Mouse (Mus musculus): ENCODE measurements at regions not wholly inside any gene's neighbourhood (a gene's known extent, or its start where the extent isn't known, plus 50 kb on each side); places are given as distances from the start of the nearest gene placed in this dataset.

DNA sequence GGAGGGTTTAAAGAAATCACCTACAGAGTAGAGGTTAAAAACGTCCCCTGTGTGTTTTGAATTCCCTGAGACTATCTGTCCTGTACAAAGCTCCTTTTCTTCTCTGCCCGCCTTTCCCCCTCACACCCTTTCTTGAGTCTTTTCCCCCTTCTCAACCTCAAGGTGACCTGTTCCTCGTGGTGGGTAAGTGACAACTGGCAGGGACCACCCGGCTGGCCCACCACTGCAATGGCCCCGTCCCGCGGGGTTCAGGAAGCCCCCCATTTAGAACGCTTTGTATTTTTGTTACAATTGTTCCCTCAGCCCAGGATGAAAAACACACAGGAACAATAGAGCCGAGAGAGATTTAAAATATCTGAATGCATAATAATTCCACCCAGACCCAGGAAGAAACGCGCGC lies 272.9 kb upstream of the Sox2 start:
- no peak for DNase-seq

DNA sequence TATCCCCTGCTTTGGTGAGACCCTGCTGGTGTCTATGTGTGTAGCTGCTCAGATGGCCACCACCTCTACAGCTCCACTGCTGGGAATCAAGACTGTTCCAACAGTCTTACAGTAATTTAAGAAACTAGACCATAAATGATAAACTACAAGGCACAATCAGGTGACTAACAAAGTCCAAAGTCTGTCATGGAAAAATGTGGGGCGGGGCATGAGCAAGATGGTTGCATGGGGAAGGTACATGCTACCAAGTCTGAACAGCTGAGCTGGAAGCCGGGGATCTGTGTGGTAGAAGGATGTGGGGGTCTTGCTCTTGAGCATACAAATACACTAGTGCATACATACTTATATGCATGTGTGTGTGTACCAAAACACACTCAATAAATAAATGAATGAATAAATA lies 278.8 kb upstream of the Sox2 start:
- DNase-seq = no peak

DNA sequence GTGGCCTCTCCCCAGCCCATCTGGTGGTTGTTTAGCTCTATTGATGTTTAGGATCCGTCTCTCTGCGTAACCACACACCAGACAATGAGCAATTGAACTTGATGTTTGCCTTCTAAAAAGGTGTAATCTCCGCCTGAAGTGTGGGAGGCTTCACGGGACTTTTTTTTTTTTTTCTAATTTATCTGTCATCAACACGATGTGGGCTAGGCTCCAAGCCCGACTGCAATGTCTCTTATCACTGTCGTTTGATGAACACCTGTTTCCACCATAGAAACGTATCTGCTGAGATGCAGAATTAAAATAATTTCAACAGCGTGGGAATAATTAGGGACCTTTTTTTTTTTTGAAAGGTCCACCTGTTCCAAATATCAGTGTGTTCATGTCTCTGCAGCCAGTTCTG lies 257.0 kb upstream of the Dnajc19 start:
- no peak for DNase-seq

DNA sequence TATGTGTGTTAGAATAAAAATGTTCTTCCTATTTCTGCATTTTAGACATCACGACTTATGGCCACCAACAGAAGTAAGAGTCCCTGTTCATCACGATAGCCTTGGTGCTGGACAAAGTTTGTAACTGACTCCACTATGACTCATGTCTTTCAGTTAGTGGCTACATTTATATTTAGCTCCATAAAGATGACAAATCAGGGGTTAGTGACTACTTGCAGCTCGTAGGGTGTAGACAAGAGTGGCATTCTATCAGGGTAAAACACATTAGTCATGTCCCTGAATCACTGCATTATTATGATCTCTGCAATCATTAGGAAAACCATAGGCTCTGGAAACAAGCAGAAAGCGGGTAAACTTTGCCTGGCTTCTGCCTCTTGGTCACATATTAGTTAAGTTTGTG lies 252.4 kb upstream of the Dnajc19 start:
- no peak for DNase-seq

DNA sequence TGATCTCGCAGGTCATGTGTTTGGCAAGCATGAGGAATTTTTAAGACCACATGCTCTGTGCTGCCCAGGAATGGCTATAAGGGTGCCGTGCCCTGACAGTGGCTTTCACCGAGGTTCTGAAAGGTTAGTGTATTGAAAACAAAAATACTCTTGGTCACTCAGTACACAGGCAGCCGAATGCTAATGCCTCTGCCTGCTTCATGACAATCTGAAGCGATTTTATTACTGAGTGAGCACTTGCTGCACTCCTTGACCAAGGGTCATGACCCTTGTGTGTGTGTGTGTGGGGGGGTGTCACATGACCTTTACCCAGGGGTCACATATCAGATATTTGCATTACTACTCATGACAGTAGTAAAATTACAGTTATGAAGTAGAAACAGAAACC lies 250.8 kb upstream of the Dnajc19 start:
- no peak for DNase-seq

DNA sequence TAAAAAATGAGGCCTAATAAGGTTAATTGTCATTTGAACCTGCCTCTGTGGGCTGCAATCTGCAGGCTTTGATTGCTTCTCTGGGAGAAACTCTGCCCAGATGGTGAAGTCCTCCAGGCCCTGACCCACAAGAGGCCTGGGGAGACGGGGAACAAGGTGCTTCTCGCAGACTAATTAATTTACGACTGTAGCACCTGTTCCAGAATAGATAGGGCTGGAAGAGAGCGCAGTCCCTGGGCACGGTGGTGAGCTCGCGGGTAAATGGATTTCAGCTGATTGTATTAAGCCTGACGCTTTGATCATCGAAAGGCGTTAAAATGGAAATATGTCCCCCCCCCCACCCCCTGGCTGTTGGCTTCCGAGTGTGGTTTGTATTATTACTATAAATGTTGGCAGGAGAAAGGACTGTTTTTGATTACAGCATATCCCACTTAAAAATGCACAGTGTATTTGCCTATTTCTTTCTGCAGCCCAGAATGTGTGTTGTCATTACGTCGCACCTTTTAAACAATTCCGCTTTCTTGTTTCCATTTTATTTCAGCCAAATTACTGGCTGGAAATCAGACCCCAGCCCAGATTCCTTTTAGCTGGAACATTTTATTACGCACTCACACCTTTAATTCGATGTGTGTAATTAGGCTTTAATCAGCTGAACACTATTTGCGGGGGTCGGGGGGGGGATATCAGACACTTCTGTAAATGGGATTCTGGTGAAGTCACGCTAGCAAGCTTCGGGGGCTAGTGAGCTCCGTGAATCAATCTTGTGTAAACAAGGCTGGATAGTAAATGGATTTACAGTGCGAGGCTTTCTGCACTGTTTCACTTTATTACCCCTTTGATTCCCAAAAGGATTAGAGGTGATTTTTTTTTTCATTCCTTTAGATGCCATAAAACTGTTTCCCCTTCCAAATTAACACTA lies 250.1 kb upstream of the Dnajc19 start:
- no peak for DNase-seq

DNA sequence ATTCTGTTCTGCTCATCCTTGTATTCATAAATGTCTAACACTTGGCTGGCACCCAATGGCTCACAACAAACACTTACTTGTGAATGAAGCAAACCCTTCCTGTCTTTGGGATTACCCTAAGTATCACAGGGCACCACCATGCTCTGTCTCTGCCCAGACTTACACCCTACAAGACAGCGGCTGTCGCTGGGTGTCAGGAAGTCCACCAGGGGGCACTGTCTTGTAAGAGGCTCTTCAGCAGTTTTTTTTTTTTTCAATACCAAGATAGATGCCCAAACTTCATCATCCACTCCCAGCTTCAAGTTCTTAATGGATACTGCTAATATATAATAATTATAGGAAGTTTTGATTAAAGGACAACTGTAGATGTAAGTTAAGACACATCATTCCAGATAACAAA lies 247.7 kb upstream of the Dnajc19 start:
- peak; percentile 63 for DNase-seq

DNA sequence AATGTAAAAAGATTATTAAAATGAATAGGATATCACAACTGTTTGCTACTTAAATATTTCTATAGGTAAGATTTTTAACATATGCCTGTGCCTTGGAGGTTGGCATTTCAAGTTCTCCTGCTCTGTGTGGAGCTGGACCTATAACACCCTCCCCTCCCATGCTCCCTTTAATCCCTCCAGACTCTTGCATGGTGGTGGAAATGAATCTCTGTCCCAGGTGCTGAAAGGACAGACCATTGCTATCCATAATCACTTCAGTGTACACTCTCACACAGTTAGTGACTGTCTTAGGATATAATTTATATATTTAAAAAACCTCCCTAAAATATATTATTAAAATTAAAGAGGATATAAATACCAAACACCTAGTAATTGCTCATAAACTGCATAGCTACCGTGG lies 244.5 kb upstream of the Dnajc19 start:
- no peak for DNase-seq

DNA sequence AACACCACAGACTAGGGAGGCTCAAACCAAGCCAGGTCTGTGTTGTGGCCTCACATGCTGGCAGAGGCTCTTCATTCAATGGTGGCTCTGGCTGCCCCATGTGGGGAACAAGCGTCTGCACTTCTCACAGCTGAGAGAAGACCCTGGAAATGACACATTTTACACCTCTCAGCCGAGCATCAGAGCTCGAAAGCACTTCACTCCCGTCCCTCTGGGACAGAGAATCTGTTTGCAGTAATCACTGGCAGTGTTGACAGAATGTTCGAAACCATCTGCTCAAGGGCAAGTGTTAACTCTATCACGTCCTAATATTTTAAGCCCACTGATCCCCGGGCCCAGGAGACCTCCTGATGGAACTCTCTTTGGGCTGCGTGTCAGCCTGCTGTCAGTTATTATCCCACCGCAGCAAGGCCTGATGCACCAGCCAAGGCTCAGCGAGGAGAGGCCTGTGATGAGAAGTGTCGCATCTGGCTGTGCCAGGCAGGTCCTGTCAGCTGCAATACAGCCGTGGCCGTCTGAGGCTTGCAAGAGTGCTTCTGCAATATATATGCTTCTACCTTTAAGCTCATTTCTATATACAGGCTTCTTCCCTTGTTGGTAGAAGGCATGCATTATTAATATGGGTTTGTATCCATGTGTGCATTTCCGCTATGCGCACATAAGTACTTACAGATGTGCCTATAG lies 241.5 kb upstream of the Dnajc19 start:
- no peak for DNase-seq

DNA sequence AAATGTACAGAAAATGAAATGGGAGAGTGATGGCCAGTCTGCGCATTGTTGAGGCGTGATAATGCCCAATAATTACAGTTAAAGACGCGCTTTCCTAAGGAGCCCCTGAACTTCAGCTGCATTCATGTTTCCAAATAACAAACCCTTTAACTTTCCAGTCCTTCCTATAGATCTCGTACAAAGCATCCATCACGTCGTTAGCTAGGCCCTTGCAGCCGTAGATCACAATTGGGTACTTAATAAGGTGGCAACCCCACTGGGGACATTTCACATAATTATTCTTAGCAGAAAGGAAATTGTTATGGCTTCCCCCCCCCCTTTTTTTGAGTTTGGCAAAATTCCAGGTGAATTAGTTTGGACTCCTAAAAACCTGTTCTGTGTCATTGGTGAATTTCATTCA lies 233.7 kb upstream of the Dnajc19 start:
- DNase-seq = no peak

DNA sequence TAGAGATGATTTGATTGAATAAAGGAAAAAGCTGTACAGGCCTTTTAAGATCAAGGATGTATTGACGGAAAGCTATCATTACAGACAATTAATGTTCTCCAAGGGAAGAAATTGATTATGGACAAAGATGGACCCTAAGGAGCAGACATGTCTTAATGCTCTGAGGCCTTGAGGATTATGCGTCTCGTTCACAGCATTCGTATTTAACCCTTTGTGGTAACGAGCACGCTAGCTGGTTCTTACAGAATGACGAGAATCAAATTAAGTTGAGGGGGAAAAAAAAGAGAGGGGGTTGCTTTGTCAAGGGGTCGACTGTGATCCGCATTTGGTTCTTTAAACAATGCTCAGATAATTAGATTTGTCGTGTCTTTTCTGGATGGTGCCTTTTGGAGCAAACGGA lies 233.3 kb upstream of the Dnajc19 start:
- no peak for DNase-seq

DNA sequence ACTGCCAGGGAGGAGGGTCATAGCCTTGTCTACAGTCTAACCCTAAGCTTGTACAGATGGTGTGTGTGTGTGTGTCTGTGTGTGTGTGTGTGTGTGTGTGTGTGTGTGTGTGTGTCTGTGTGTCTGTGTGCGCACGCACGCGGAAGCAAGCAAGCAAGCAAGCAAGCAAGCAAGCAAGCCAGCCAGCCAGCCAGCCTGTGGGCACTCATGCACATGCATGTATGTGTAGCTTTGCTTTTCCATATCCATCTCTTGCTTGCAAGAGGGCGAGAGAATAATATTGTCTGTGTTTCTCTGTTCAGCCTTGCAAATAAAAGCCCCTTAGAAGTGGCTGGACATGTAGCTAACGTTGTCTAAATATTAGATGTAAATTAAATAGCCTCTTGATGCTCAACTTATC lies 230.8 kb upstream of the Dnajc19 start:
- no peak for DNase-seq

DNA sequence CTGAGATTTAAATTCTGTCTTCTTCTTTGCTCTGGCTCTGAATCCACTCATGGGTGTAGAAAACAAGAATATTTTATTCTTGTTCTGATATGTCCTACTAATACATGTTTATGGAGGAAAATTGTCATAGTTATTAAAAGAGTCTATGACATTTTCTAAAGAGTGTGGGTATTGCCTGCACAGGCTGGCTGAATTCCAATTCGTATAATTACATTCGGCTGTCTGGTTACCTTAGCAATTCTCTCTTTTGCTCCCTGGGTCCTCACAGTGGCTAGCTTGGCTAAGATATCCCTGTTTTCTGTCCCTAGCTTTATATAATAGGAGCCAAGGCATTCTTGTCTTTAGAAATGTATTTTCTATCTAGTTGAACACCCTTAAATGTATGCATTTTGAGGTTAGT lies 218.5 kb upstream of the Dnajc19 start:
- DNase-seq = no peak

DNA sequence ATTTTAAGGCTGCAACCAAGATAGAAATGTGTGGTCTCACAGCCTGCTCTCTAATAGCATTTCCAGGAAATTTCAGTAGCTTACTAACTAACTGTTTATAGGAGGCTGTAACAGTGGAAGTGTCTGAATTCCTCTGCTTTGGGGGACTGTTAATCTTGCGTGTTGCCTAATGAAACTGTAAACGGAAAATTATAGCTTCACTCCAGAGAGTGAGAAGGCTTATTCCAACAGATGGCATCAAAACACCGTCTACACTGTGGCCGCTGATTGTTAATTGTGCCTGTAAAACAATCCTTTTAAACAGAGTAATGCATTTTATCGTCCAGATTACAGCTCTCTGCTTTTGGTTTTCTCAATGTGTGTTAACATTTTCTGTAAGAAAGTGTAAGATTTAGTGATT lies 206.7 kb upstream of the Dnajc19 start:
- no peak for DNase-seq

DNA sequence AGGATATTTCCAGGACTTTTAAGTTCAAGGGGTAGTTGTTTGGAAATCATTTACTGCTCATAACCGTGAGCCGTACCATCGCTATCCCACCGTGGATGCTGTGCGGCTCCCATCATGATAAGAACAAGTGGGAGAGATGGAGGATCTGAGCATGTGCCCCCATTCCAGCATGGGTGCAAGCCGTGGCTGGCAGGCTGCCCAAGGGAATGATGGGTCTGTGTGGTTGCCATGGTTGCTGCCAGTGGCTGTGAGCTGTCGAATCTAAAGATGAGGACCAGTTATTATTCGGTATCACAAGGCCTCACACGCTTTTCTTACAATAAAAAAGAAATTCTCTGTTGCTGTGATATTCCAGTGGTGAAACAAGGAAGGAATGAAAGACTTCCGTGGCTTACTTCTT lies 189.0 kb upstream of the Dnajc19 start:
- no peak for DNase-seq

DNA sequence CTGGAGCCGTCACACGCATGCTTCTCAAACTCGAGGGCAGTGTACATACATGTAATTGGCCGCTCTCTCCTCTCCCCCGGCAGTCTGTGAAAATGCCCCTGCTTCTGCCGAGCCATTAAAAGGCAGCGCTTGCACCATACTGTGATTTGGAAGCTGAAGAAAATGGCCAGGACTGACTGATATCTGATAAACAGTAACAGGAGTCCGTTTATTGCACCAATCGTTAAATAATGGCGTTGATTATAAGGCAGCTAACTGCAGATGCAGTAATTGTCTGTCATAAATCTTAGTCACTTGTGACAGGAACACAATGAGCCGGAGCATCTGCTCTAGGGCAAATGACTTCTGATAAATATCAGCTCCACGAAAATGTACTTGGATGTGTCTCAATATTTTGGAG lies 185.3 kb upstream of the Dnajc19 start:
- no peak for DNase-seq

DNA sequence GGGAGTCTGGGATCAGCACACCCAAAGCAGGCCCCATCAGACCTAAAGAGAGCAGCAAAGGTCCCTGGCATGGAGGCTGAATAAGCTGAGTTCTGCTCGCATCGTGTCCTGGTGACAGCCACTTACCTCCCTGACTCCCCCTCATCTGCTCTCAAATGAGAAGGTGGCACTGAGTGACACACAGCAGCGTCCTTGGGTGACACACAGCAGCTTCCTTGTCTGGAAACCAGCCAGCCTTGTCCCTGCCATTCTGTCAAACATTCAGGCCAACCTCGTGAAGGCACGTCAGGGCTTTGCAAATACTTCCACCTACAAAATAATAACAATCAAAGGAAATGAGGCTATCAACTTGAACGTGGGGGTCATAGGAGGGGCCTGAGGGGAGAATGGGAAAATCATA lies 183.7 kb upstream of the Dnajc19 start:
- DNase-seq = peak; percentile 61

DNA sequence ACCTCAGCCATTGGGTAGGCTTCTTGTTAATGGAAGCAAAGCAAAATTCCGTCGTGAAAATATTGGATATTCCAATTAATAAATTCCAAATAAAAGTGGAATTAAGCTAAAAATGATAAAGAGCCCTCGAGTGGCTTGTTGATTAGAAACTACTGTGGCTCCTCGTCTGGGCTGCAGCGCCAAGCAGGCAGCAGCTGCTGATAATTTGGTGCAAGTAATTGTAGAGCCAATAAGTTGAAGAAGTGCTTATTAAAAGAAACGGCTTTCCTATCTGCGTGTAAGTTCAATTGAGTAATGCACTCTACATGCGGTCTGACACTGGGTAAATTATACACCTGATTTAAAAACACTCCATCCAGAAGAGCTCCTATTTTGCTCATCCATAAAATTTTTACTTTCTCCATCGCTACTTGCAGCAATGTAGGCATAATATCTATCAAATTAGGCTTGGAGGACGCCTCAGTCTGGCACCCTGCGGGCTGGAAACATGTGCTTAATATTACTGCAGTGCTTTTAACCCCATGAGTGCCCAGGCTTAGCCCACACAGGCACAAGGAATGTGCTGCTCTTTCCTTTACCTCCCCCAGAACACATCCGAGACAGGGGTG lies 171.7 kb upstream of the Dnajc19 start:
- no peak for DNase-seq

DNA sequence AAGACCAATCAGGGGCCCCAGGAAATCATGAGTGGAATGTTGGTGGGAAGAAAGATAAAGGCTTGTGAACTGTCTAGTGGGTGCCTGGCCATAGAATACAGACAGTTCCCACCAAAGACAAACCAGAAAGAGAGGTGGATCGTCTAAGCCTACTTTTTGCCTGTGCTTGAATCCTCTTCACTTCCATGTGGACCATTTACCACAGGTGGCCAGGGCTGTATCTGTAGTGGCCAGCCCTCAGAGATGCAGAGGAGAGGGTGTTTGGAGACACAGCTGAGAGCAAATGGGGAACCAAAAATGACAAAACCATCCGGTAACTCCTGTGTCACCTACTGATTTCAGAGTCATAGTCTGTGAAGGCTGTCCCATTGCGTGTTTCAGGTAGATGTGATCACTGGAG lies 161.0 kb upstream of the Dnajc19 start:
- DNase-seq = no peak

DNA sequence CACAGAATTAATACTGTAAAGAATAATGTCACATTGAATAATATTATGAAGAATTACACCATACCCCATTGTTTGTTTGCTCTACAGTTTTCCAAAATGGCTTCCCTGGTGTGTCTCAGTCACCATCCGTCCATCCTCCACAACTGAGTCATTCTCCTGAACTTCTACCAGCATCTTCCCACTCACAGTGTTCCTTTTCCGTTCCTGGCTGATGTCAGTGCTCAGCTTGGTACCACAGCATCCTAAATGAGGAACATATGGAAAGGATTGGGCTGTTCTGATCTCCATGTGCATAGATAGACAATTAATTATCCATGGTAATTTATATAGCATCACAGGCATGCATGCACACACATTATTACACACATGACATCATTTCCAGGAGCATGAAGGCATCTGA lies 158.9 kb upstream of the Dnajc19 start:
- no peak for DNase-seq

DNA sequence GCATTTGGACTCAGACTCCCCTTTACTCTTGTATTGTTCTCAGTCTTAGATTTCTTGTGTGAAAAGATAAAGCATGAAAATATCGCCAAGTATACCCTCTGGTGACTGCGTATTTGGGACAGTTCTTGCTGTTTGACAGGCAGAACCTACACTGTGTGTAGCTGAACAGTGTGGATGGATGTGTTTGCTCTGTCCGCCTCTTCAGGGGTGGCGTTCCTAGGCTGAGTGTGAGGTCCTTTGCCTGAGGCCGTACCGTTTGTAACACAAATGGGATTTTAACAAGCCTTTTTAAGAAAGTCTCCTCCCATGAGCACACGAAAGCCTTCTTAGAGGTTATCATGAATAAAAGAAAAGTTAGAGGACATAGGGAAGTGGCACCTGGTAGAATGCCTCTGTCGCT lies 153.3 kb upstream of the Dnajc19 start:
- no peak for DNase-seq

DNA sequence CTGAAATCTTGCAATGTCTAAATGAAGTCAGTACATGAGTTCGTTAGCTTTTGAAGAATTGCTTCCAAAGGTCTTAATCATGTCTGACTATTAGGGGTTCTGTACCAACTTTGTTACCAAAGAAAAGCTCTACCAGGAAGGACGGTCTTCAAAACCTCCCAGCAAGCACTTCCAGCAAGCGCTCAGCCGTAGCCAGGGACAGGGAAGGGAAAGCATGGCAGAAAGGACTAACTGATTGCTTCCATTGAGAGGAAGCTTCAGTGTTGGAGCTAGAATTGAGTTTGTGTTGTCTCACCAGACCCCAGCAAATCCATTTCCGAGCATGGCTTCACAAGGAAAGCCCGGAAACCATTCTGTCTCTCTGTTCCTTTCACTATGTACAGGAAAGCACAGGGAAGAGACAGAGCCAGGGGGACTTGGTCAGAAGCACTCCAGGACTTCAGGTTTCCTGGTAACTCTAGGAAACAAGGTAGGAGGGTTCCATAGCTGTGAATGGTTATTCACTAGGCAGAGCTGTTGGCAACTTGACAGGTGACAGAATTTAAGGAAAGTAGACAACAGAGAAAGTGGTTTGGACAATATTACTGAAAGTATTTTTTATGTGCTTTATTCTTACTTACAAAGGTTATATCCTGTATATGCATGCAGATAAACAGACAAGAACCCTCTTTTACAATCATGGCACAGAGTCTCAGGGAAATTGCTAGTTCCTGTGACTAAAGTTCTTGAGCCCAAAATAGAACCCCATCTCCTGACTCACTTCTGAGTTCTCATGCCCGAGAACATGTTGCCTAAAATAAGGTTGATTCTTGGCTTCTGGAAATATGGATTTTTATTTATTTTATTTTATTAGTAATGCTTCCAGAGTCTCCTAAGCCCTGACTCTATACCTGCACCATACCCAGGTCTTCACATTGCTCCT lies 151.5 kb upstream of the Dnajc19 start:
- DNase-seq = no peak

All from adrenal gland, postnatal 14 days (tissue).